Mouse (Mus musculus) MEL (cell line): ENCODE measurements around the gene Marc2.

Source experiments
- CHD2 ChIP-seq: IDR thresholded peaks from 2 replicates; pipeline ENCODE4 v1.6.1; 2011; ENCODE audit warnings: low read length, improper control_type of control experiment
- CTCF ChIP-seq, 3 experiments: IDR thresholded peaks in 2 of 3; conservative IDR thresholded peaks in 1 of 3; 2 replicates each; pipeline ENCODE4 v1.5.1; 2011 to 2012; ENCODE audit warnings: low read length in 3 of 3, low read depth in 2 of 3, mild to moderate bottlenecking in 2 of 3, improper control_type of control experiment in 1 of 3, inconsistent platforms in 1 of 3, mixed read lengths in 1 of 3, moderate library complexity in 1 of 3; ENCODE audit not compliant: control insufficient read depth in 1 of 3, insufficient read depth in 1 of 3, poor library complexity in 1 of 3, severe bottlenecking in 1 of 3
- EP300 ChIP-seq, 2 experiments: IDR thresholded peaks; 2 replicates each; pipeline ENCODE4 v1.6.1; 2011; ENCODE audit warnings: improper control_type of control experiment in 2 of 2, low read length in 2 of 2, low read depth in 1 of 2, mild to moderate bottlenecking in 1 of 2
- ETS1 ChIP-seq: IDR thresholded peaks from 2 replicates; pipeline ENCODE4 v1.6.1; 2012; ENCODE audit warnings: low read depth, mild to moderate bottlenecking, inconsistent platforms, low read length, improper control_type of control experiment, moderate library complexity
- GATA1 ChIP-seq: IDR thresholded peaks from 2 replicates; pipeline ENCODE4 v1.6.1; 2011; ENCODE audit warnings: low read depth, low read length, improper control_type of control experiment
- JUND ChIP-seq: IDR thresholded peaks from 2 replicates; pipeline ENCODE4 v1.6.1; 2011; ENCODE audit warnings: low read depth, mild to moderate bottlenecking, improper control_type of control experiment, low read length
- MAX ChIP-seq: IDR thresholded peaks from 2 replicates; pipeline ENCODE4 v1.6.1; 2011; ENCODE audit warnings: low read length, improper control_type of control experiment
- MYC ChIP-seq: IDR thresholded peaks from 2 replicates; pipeline ENCODE4 v1.6.1; 2011; ENCODE audit warnings: low read depth, mild to moderate bottlenecking, low read length, improper control_type of control experiment, moderate library complexity
- POLR2A ChIP-seq, 2 experiments: IDR thresholded peaks; 2 replicates each; pipeline ENCODE4 v1.6.1; 2011 to 2012; ENCODE audit warnings: low read length in 2 of 2, mild to moderate bottlenecking in 2 of 2, control low read depth in 1 of 2, improper control_type of control experiment in 1 of 2, low read depth in 1 of 2, moderate library complexity in 1 of 2; ENCODE audit not compliant: control insufficient read depth in 1 of 2, insufficient read depth in 1 of 2, poor library complexity in 1 of 2
- RCOR1 ChIP-seq: IDR thresholded peaks from 2 replicates; pipeline ENCODE4 v1.6.1; 2012; ENCODE audit warnings: low read depth, mild to moderate bottlenecking, inconsistent platforms, low read length, improper control_type of control experiment
- TCF12 ChIP-seq: IDR thresholded peaks from 2 replicates; pipeline ENCODE4 v1.6.1; 2014; ENCODE audit warnings: low read depth, mild to moderate bottlenecking, inconsistent platforms, low read length, improper control_type of control experiment, moderate library complexity
- ZC3H11A ChIP-seq: IDR thresholded peaks from 2 replicates; pipeline ENCODE4 v1.6.1; 2012; ENCODE audit warnings: low read depth, mild to moderate bottlenecking, inconsistent platforms, low read length, improper control_type of control experiment

- no peak for TF ChIP-seq MAX
- no peak for TF ChIP-seq ETS1
- no peak for TF ChIP-seq JUND
- no peak for TF ChIP-seq TCF12
- TF ChIP-seq CTCF (IDR thresholded peaks at IDR 0.05 in 2 of 3, conservative IDR thresholded peaks at IDR 0.05 in 1 of 3; ENCODE audit: control insufficient read depth in 1 of 3, insufficient read depth in 1 of 3, low read depth in 2 of 3, low read length in 3 of 3, poor library complexity in 1 of 3, severe bottlenecking in 1 of 3): no peak
- no peak for TF ChIP-seq CHD2
- TF ChIP-seq RCOR1: no peak
- no peak for TF ChIP-seq EP300 (IDR thresholded peaks at IDR 0.05; ENCODE audit: low read depth in 1 of 2, low read length in 2 of 2)
- TF ChIP-seq POLR2A (IDR thresholded peaks at IDR 0.05; ENCODE audit: control insufficient read depth in 1 of 2, insufficient read depth in 1 of 2, low read depth in 1 of 2, low read length in 2 of 2, poor library complexity in 1 of 2): no peak
- no peak for TF ChIP-seq GATA1
- TF ChIP-seq ZC3H11A: no peak
- no peak for TF ChIP-seq MYC
Measured at GRCm38 (mm10) chr1:184877306-184877705, 31.1 kb upstream of the Marc2 start.
